Mouse (Mus musculus): ENCODE results near the gene Slc25a13. TPM values are rescaled to one million over a fixed set of nuclear protein-coding genes. Genes with fewer than 3 reads are reported as not detected.

The Slc25a13 gene
- polyA plus RNA-seq, 1 experiment from 2014 or later: 55.4 TPM

DNA sequence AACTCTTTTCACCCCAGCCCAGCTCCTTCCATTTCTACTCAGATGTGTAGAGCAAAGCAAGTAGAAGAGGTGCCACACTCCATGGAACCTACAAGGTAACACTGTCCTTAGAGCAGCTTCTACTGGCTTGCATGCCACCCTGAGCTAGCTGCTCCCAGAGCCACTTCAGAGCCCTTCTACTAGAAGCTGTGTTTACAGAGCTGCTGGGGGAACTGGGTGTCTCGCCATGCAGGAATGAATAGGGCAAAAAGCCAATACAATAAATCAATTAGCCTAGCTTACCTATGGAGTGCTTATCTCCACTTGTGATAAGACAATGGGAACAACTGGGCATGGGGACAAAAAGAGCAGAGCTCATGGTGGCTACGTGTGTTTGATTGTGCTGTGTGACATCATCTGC lies 67.2 kb downstream of the Slc25a13 start:
- H3K4me1 ChIP-seq (replicated peaks; ENCODE audit: control insufficient read depth, insufficient read depth, low read length): no peaks in the 10 kb centered on the region
- no peak overlapping the region for H3K9ac ChIP-seq (ENCODE audit: low read depth, low read length)
- ATAC-seq (replicated peaks; ENCODE audit: low FRiP score): no peak
- 0 out of 2 replicates have a peak, but pooled peaks cover 2% of the 10 kb centered on the region for H3K36me3 ChIP-seq (ENCODE audit: control insufficient read depth, insufficient read depth, low read length)
- no peaks in the 10 kb centered on the region for H3K27me3 ChIP-seq (replicated peaks; ENCODE audit: control insufficient read depth, insufficient read depth, low read length)
- no peak for DNase-seq (ENCODE audit: low spot score)
- no peaks in the 10 kb centered on the region for H3K9me3 ChIP-seq (ENCODE audit: control insufficient read depth, low read length)
- WGBS: 54% methylated on average over 2 of the region's 2 CpGs
- H3K4me3 ChIP-seq (ENCODE audit: low read depth, low read length): no peak overlapping the region
- no peak overlapping the region for H3K27ac ChIP-seq (ENCODE audit: low read depth, low read length)
- no peak overlapping the region for H3K4me2 ChIP-seq

GRCm38 (mm10) chr6:6149329-6149728 lies 67.6 kb downstream of the Slc25a13 start:
- WGBS: 51% methylated on average over 3 of the region's 3 CpGs
- no peaks in the 10 kb centered on the region for H3K4me1 ChIP-seq (replicated peaks; ENCODE audit: control insufficient read depth, insufficient read depth, low read length)
- no peaks in the 10 kb centered on the region for H3K27me3 ChIP-seq (replicated peaks; ENCODE audit: control insufficient read depth, insufficient read depth, low read length)
- ATAC-seq (replicated peaks; ENCODE audit: low FRiP score): no peak; the same call in 1 of the 2 replicates
- H3K9ac ChIP-seq (ENCODE audit: low read depth, low read length): no peak overlapping the region
- 0 out of 2 replicates have a peak, but pooled peaks cover 2% of the 10 kb centered on the region for H3K36me3 ChIP-seq (ENCODE audit: control insufficient read depth, insufficient read depth, low read length)
- no peak for DNase-seq (ENCODE audit: low spot score)
- H3K4me3 ChIP-seq (ENCODE audit: low read depth, low read length): no peak overlapping the region
- no peak overlapping the region for H3K4me2 ChIP-seq
- H3K9me3 ChIP-seq (ENCODE audit: control insufficient read depth, low read length): no peaks in the 10 kb centered on the region
- no peak overlapping the region for H3K27ac ChIP-seq (ENCODE audit: low read depth, low read length)

DNA sequence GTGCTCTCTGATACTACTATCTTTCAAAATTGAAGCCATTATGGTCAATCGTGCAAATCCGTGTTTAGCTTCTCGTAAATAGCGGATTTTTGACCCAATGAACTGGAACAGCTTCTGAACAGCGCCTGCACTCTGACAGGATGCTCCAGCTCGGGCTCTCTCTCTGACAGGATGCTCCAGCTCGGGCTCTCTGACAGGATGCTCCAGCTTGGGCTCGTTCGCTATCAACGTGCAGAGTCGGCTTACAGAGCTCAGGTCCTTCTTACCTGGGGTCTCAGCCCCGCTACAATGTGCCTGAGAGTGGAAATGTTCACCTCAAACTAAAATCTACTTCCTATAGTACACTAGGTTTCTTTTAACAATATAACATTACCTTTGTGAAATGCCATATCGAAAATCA lies 71.6 kb downstream of the Slc25a13 start:
- Histone ChIP-seq H3K27me3 (replicated peaks; ENCODE audit: control insufficient read depth, insufficient read depth, low read length) (no peaks in the 10 kb centered on the region), H3K9me3 (ENCODE audit: control insufficient read depth, low read length) (no peaks in the 10 kb centered on the region), H3K4me2 (no peak overlapping the region), H3K27ac (ENCODE audit: low read depth, low read length) (no peak overlapping the region), H3K4me3 (ENCODE audit: low read depth, low read length) (no peak overlapping the region), H3K36me3 (ENCODE audit: control insufficient read depth, insufficient read depth, low read length) (0 out of 2 replicates have a peak, but pooled peaks cover 4% of the 10 kb centered on the region), H3K4me1 (replicated peaks; ENCODE audit: control insufficient read depth, insufficient read depth, low read length) (no peaks in the 10 kb centered on the region), H3K9ac (ENCODE audit: low read depth, low read length) (no peak overlapping the region)
- WGBS: 88% methylated on average over 13 of the region's 13 CpGs
- ATAC-seq (replicated peaks; ENCODE audit: low FRiP score) (no peak), DNase-seq (ENCODE audit: low spot score) (no peak)

GRCm38 (mm10) chr6:6143525-6143924 lies 73.4 kb downstream of the Slc25a13 start:
- DNase-seq (ENCODE audit: low spot score): no peak
- Histone ChIP-seq H3K36me3 (ENCODE audit: control insufficient read depth, insufficient read depth, low read length) (peaks cover 3% of the 10 kb centered on the region; the same call in 1 of the 2 replicates), H3K27me3 (replicated peaks; ENCODE audit: control insufficient read depth, insufficient read depth, low read length) (no peaks in the 10 kb centered on the region), H3K4me3 (ENCODE audit: low read depth, low read length) (no peak overlapping the region), H3K4me2 (no peak overlapping the region), H3K9ac (ENCODE audit: low read depth, low read length) (no peak overlapping the region), H3K9me3 (ENCODE audit: control insufficient read depth, low read length) (no peaks in the 10 kb centered on the region), H3K4me1 (replicated peaks; ENCODE audit: control insufficient read depth, insufficient read depth, low read length) (no peaks in the 10 kb centered on the region), H3K27ac (ENCODE audit: low read depth, low read length) (no peak overlapping the region)
- 69% methylated on average over 7 of the region's 7 CpGs for WGBS
- no peak for ATAC-seq (replicated peaks; ENCODE audit: low FRiP score)

- no peak overlapping the region for H3K4me2 ChIP-seq
- no peaks in the 10 kb centered on the region for H3K4me1 ChIP-seq (replicated peaks; ENCODE audit: control insufficient read depth, insufficient read depth, low read length)
- H3K9me3 ChIP-seq (ENCODE audit: control insufficient read depth, low read length): peaks cover 3% of the 10 kb centered on the region; the same call in 1 of the 2 replicates
- H3K4me3 ChIP-seq (ENCODE audit: low read depth, low read length): no peak overlapping the region
- H3K27me3 ChIP-seq (replicated peaks; ENCODE audit: control insufficient read depth, insufficient read depth, low read length): no peaks in the 10 kb centered on the region
- H3K27ac ChIP-seq (ENCODE audit: low read depth, low read length): no peak overlapping the region
- no peak for ATAC-seq (replicated peaks; ENCODE audit: low FRiP score)
- WGBS: 83% methylated on average over 3 of the region's 3 CpGs
- no peak overlapping the region for H3K9ac ChIP-seq (ENCODE audit: low read depth, low read length)
- peaks cover 8% of the 10 kb centered on the region; the same call in 1 of the 2 replicates for H3K36me3 ChIP-seq (ENCODE audit: control insufficient read depth, insufficient read depth, low read length)
- no peak for DNase-seq (ENCODE audit: low spot score)
Measured at GRCm38 (mm10) chr6:6140370-6140769, 76.6 kb downstream of the Slc25a13 start.

DNA sequence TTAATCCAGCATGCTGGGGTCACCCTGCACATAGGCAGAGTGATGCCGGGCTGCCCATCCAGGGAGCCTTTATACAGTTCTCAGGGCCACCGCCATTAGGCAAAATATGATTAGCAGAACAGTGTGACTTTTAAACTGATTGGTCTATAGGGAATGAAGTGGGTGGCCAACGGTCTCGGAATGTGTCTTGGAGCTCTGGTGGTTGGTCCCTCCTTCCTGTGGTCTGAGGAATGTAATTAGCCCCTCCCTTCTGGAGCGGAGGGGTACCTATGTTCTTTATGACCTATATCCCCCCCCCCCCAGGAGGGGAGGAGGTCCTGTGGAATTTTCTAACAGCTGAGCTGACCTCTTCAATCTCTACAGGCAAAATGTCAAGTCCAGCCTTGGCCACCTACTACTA lies 77.9 kb downstream of the Slc25a13 start:
- DNase-seq (ENCODE audit: low spot score) (no peak), ATAC-seq (replicated peaks; ENCODE audit: low FRiP score) (no peak)
- Histone ChIP-seq H3K27ac (ENCODE audit: low read depth, low read length) (no peak overlapping the region), H3K36me3 (ENCODE audit: control insufficient read depth, insufficient read depth, low read length) (peaks cover 8% of the 10 kb centered on the region; the same call in 1 of the 2 replicates), H3K4me1 (replicated peaks; ENCODE audit: control insufficient read depth, insufficient read depth, low read length) (no peaks in the 10 kb centered on the region), H3K9ac (ENCODE audit: low read depth, low read length) (no peak overlapping the region), H3K4me2 (no peak overlapping the region), H3K4me3 (ENCODE audit: low read depth, low read length) (no peak overlapping the region), H3K9me3 (ENCODE audit: control insufficient read depth, low read length) (peaks cover 3% of the 10 kb centered on the region; the same call in 1 of the 2 replicates), H3K27me3 (replicated peaks; ENCODE audit: control insufficient read depth, insufficient read depth, low read length) (no peaks in the 10 kb centered on the region)
- 92% methylated on average over 5 of the region's 5 CpGs for WGBS

- DNase-seq (ENCODE audit: low spot score): no peak
- H3K4me3 ChIP-seq (ENCODE audit: low read depth, low read length): no peak overlapping the region
- H3K4me2 ChIP-seq: no peak overlapping the region
- peaks cover 3% of the 10 kb centered on the region; the same call in 1 of the 2 replicates for H3K9me3 ChIP-seq (ENCODE audit: control insufficient read depth, low read length)
- peaks cover 8% of the 10 kb centered on the region; the same call in 1 of the 2 replicates for H3K36me3 ChIP-seq (ENCODE audit: control insufficient read depth, insufficient read depth, low read length)
- no peaks in the 10 kb centered on the region for H3K27me3 ChIP-seq (replicated peaks; ENCODE audit: control insufficient read depth, insufficient read depth, low read length)
- WGBS: 81% methylated on average over 3 of the region's 3 CpGs
- no peaks in the 10 kb centered on the region for H3K4me1 ChIP-seq (replicated peaks; ENCODE audit: control insufficient read depth, insufficient read depth, low read length)
- no peak overlapping the region for H3K27ac ChIP-seq (ENCODE audit: low read depth, low read length)
- H3K9ac ChIP-seq (ENCODE audit: low read depth, low read length): no peak overlapping the region
- no peak for ATAC-seq (replicated peaks; ENCODE audit: low FRiP score)
Measured at GRCm38 (mm10) chr6:6136812-6137211, 80.2 kb downstream of the Slc25a13 start.

DNA sequence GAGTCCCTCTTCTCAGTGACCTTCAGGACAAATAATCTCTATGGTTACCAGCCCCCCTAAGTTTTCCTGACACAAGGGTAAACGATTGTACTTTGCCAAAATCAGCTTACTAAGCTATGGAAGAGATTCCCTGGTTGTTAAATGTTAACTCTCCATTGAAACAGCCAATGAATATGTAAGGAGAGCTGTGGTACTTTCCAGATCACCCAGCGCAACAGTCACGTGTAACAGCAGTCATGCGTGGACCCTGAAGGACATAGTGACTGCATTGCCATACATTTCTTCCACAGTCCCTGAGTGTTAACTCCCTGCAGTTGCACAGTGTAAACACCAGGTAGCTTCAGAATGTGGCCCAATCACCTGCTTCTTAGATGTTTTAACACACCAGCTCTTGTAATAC lies 82.0 kb downstream of the Slc25a13 start:
- Histone ChIP-seq H3K36me3 (ENCODE audit: control insufficient read depth, insufficient read depth, low read length) (peaks cover 8% of the 10 kb centered on the region; the same call in 1 of the 2 replicates), H3K9me3 (ENCODE audit: control insufficient read depth, low read length) (peaks cover 3% of the 10 kb centered on the region; the same call in 1 of the 2 replicates), H3K4me3 (ENCODE audit: low read depth, low read length) (no peak overlapping the region), H3K4me1 (replicated peaks; ENCODE audit: control insufficient read depth, insufficient read depth, low read length) (no peaks in the 10 kb centered on the region), H3K4me2 (no peak overlapping the region), H3K9ac (ENCODE audit: low read depth, low read length) (no peak overlapping the region), H3K27ac (ENCODE audit: low read depth, low read length) (no peak overlapping the region), H3K27me3 (replicated peaks; ENCODE audit: control insufficient read depth, insufficient read depth, low read length) (no peaks in the 10 kb centered on the region)
- no peak for DNase-seq (ENCODE audit: low spot score)
- WGBS: 87% methylated on average over 4 of the region's 4 CpGs
- no peak for ATAC-seq (replicated peaks; ENCODE audit: low FRiP score)

- no peak for DNase-seq (ENCODE audit: low spot score)
- peaks cover 7% of the 10 kb centered on the region; the same call in 1 of the 2 replicates for H3K36me3 ChIP-seq (ENCODE audit: control insufficient read depth, insufficient read depth, low read length)
- no peak overlapping the region for H3K9ac ChIP-seq (ENCODE audit: low read depth, low read length)
- WGBS: 84% methylated on average over 8 of the region's 8 CpGs
- no peaks in the 10 kb centered on the region for H3K4me1 ChIP-seq (replicated peaks; ENCODE audit: control insufficient read depth, insufficient read depth, low read length)
- peaks cover 3% of the 10 kb centered on the region; the same call in 1 of the 2 replicates for H3K9me3 ChIP-seq (ENCODE audit: control insufficient read depth, low read length)
- H3K4me2 ChIP-seq: no peak overlapping the region
- no peak overlapping the region for H3K4me3 ChIP-seq (ENCODE audit: low read depth, low read length)
- H3K27me3 ChIP-seq (replicated peaks; ENCODE audit: control insufficient read depth, insufficient read depth, low read length): no peaks in the 10 kb centered on the region
- ATAC-seq (replicated peaks; ENCODE audit: low FRiP score): no peak
- H3K27ac ChIP-seq (ENCODE audit: low read depth, low read length): no peak overlapping the region
Measured at GRCm38 (mm10) chr6:6133556-6134050, 83.4 kb downstream of the Slc25a13 start.
